Mouse (Mus musculus) midbrain, postnatal 0 days (tissue): ENCODE data around the gene Tulp3. TPM values are rescaled to one million over a fixed set of nuclear protein-coding genes. Genes with fewer than 3 reads are reported as not detected.
A peak's percentile ranks its signal among the peaks of the same experiment; 100 is the strongest.

Experiments used
- ATAC-seq: fragments of 200-750 bp; cut with Nextera tagmentation; 2 replicates; pipeline ENCODE4 v1.8.0; 2017; ENCODE audit warnings: moderate number of reproducible peaks, mild to moderate bottlenecking, moderate TSS enrichment, moderate library complexity; ENCODE audit not compliant: low FRiP score
- DNase-seq: peaks from one replicate; pipeline ENCODE4 v3.0.0-alpha.2; 2015; ENCODE audit warnings: low spot score
- H3K27ac ChIP-seq: fragments of 300-500 bp; sonication (generic); 2 replicates; pipeline ENCODE4 v1.5.1; 2014; ENCODE audit warnings: low read depth, mild to moderate bottlenecking, low read length, mixed read lengths
- H3K27me3 ChIP-seq: fragments of 300-500 bp; sonication (generic); 2 replicates; pipeline ENCODE4 v1.6.1; 2014; ENCODE audit warnings: low read length, control low read depth, mixed read lengths; ENCODE audit not compliant: insufficient read depth
- H3K36me3 ChIP-seq: fragments of 300-500 bp; sonication (generic); 2 replicates; pipeline ENCODE4 v1.6.1; 2014; ENCODE audit warnings: low read length, control low read depth, mixed read lengths; ENCODE audit not compliant: insufficient read depth
- H3K4me1 ChIP-seq: fragments of 300-500 bp; sonication (generic); 2 replicates; pipeline ENCODE4 v1.6.1; 2014; ENCODE audit warnings: mild to moderate bottlenecking, control low read depth, antibody characterized with exemption, low read length, mixed read lengths; ENCODE audit not compliant: insufficient read depth
- H3K4me2 ChIP-seq: fragments of 300-500 bp; sonication (generic); 2 replicates; pipeline ENCODE4 v1.6.1; 2014; ENCODE audit warnings: low read depth, mild to moderate bottlenecking, low read length, mixed read lengths; ENCODE audit not compliant: poor library complexity, severe bottlenecking
- H3K4me3 ChIP-seq: fragments of 300-500 bp; sonication (generic); 2 replicates; pipeline ENCODE4 v1.5.1; 2014; ENCODE audit warnings: low read depth, mild to moderate bottlenecking, low read length, moderate library complexity
- H3K9ac ChIP-seq: fragments of 300-500 bp; sonication (generic); replicated peaks from 2 replicates; pipeline ENCODE4 v1.6.1; 2014; ENCODE audit warnings: mild to moderate bottlenecking, low read length, moderate library complexity, mixed read lengths; ENCODE audit not compliant: poor library complexity, severe bottlenecking
- H3K9me3 ChIP-seq: fragments of 300-500 bp; sonication (generic); 2 replicates; pipeline ENCODE4 v1.6.1; 2016; ENCODE audit warnings: low read length, control low read depth
- CTCF ChIP-seq: IDR thresholded peaks from 2 replicates; pipeline ENCODE4 v1.5.1; 2016; ENCODE audit warnings: antibody characterized with exemption, mild to moderate bottlenecking
- WGBS: fragments of 180-500 bp; shearing (Covaris S2); extraction: QIAGEN DNeasy Blood & Tissue Kit; methylation state at CpG from one replicate; pipeline ENCODE4 v1.1.7; 2014; 5-methylcytosine and 5-hydroxymethylcytosine counted together
- polyA plus RNA-seq: library from polyadenylated mRNA; unstranded; fragments of >200 nt; fragmentation: Nextera tagmentation; extraction: Ambion mirVana; gene quantifications from 2 replicates; pipeline ENCODE4 v1.2.1, GENCODE M21; 2015
- total RNA-seq: library from RNA; depleted of rRNA; stranded (reverse); fragments of >200 nt; gene quantifications from 2 replicates; pipeline ENCODE4 v1.2.3, GENCODE M21; 2014; rRNA removed

The Tulp3 gene
- total and polyA plus RNA-seq, 2 experiments from 2014 or later: 14.3 to 14.7 TPM

- no peak for TF ChIP-seq CTCF
- no peak overlapping the region for H3K9ac ChIP-seq
- H3K4me1 ChIP-seq: no peaks in the 10 kb centered on the region
- H3K27ac ChIP-seq: no peak overlapping the region
- no peaks in the 10 kb centered on the region for H3K9me3 ChIP-seq
- H3K27me3 ChIP-seq: no peaks in the 10 kb centered on the region
- H3K4me3 ChIP-seq: no peak overlapping the region
- H3K4me2 ChIP-seq: no peak overlapping the region
- DNase-seq: no peak
- WGBS: 90% methylated on average over 11 of the region's 11 CpGs
- H3K36me3 ChIP-seq: no peaks in the 10 kb centered on the region
- ATAC-seq: no peak
These were observed 78.2 kb downstream of the Tulp3 start for GRCm38 (mm10) chr6:128277132-128278085.

DNA sequence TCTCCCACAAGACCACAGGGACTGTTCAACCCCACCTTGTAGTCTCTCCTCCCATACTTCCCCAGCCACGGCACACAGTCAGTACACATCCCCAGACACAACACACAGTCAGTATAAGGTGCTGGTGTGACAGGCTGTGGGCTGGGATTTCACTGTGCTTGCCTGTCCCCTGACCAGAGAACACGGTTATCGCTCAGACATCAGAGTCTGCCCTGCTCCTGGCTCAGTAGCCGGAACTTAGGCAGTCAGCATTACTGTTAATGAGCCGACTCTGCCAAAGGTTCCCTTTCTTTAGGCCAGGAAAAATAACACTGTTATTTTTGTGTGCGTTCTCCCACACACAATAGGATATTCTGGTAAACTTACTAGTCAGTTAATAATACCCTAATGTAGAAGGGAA lies 79.3 kb downstream of the Tulp3 start:
- Histone ChIP-seq H3K4me3 (no peak overlapping the region), H3K36me3 (no peaks in the 10 kb centered on the region), H3K27me3 (no peaks in the 10 kb centered on the region), H3K9ac (no peak overlapping the region), H3K9me3 (no peaks in the 10 kb centered on the region), H3K4me2 (no peak overlapping the region), H3K27ac (no peak overlapping the region), H3K4me1 (no peaks in the 10 kb centered on the region)
- DNase-seq (no peak), ATAC-seq (no peak)
- 93% methylated on average over 6 of the region's 6 CpGs for WGBS
- no peak for TF ChIP-seq CTCF

DNA sequence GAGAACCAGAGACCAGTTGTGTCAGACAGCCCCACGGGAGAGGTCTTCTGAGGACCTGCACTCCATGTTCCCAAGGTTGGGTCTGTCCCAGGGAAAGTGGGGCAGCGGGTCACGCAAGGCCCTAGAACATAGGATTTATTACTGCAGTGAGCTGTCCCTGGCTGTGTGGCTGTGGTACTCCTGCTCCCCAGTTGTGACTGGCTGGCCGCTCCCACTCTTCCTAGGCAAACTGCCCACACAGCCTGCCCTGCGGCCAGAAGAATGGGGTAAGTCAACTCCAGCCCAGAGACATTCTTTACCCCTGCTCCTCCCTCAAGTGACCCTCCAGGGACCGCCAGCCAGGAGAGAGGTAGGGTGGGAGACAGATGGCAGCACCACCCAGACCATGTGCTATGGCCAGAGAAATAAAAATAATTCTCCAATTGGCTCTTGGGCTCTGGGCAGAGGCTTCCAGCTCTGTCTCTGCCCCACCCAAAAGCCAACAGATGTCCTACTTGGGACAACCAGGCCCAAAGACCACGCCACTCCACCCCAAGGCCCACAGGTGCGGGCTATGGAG lies 80.1 kb downstream of the Tulp3 start:
- H3K27me3 ChIP-seq: no peaks in the 10 kb centered on the region
- DNase-seq (peak; percentile 15), ATAC-seq (no peak)
- no peak overlapping the region for H3K4me3 ChIP-seq
- H3K27ac ChIP-seq: no peak overlapping the region
- H3K9ac ChIP-seq: no peak overlapping the region
- TF ChIP-seq CTCF: no peak
- no peaks in the 10 kb centered on the region for H3K4me1 ChIP-seq
- H3K4me2 ChIP-seq: no peak overlapping the region
- H3K36me3 ChIP-seq: no peaks in the 10 kb centered on the region
- no peaks in the 10 kb centered on the region for H3K9me3 ChIP-seq
- 84% methylated on average over 8 of the region's 8 CpGs for WGBS

GRCm38 (mm10) chr6:128273507-128273906 lies 82.1 kb downstream of the Tulp3 start:
- Histone ChIP-seq H3K4me1 (no peaks in the 10 kb centered on the region), H3K4me2 (no peak overlapping the region), H3K4me3 (no peak overlapping the region), H3K9ac (no peak overlapping the region), H3K27me3 (no peaks in the 10 kb centered on the region), H3K36me3 (no peaks in the 10 kb centered on the region), H3K9me3 (no peaks in the 10 kb centered on the region), H3K27ac (no peak overlapping the region)
- ATAC-seq (no peak), DNase-seq (no peak)
- TF ChIP-seq CTCF: no peak
- WGBS: 64% methylated on average over 1 of the region's 1 CpGs

DNA sequence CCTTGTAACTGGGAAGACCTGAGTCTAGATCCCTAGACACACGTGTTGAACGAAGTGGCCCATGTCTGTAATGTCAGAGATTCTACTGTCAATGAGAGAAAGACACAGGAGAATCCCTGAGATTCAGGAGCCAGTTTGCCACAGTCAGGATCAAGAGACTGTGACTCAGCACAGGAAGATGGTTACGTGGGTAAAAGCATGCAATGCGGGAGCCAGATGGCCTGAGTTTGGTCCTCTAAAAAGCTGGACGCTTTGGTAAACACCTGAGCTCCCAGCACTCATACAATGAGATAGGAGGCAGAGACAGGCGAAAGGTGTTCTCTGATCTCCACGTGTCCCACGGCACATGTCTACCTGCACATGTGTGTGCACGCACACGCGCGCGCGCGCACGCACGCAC lies 82.9 kb downstream of the Tulp3 start:
- Histone ChIP-seq H3K9ac (no peak overlapping the region), H3K36me3 (no peaks in the 10 kb centered on the region), H3K4me1 (no peaks in the 10 kb centered on the region), H3K27ac (no peak overlapping the region), H3K9me3 (no peaks in the 10 kb centered on the region), H3K4me3 (no peak overlapping the region), H3K27me3 (no peaks in the 10 kb centered on the region), H3K4me2 (no peak overlapping the region)
- no peak for TF ChIP-seq CTCF
- 96% methylated on average over 17 of the region's 17 CpGs for WGBS
- no peak for DNase-seq
- ATAC-seq: no peak

Other genes with a start within 250 kb of the Tulp3 start
- gene Tspan9, start 212.3 kb downstream of the Tulp3 start, total RNA-seq: 143 and 160 TPM in 2 replicates
- 50.9 and 58.8 TPM in 2 replicates for gene Tspan9, start 212.3 kb downstream of the Tulp3 start, polyA plus RNA-seq
- 0.42 and 0.82 TPM in 2 replicates for gene Tead4, start 55.0 kb downstream of the Tulp3 start, total RNA-seq
- gene Tead4, start 55.0 kb downstream of the Tulp3 start, polyA plus RNA-seq: 0.17 and 0.27 TPM in 2 replicates
- 20.7 and 21.8 TPM in 2 replicates for gene Rhno1, start 7.1 kb upstream of the Tulp3 start, total RNA-seq
- 50.8 and 51.2 TPM in 2 replicates for gene Rhno1, start 7.1 kb upstream of the Tulp3 start, polyA plus RNA-seq
- gene Foxm1, start 7.1 kb upstream of the Tulp3 start, total RNA-seq: 4.8 and 8.5 TPM in 2 replicates
- 2.5 and 2.9 TPM in 2 replicates for gene Foxm1, start 7.1 kb upstream of the Tulp3 start, polyA plus RNA-seq
- gene Tex52, start 19.6 kb upstream of the Tulp3 start, total RNA-seq: 1.0 and 2.0 TPM in 2 replicates
- gene Tex52, start 19.6 kb upstream of the Tulp3 start, polyA plus RNA-seq: 0.29 and 0.39 TPM in 2 replicates
- not detected in 2 replicates for gene Gm44596, start 19.7 kb upstream of the Tulp3 start, total RNA-seq
- gene Gm44596, start 19.7 kb upstream of the Tulp3 start, polyA plus RNA-seq: not detected in 2 replicates
- gene Nrip2, start 43.4 kb upstream of the Tulp3 start, total RNA-seq: 11.6 and 12.6 TPM in 2 replicates
- 13.0 and 14.5 TPM in 2 replicates for gene Nrip2, start 43.4 kb upstream of the Tulp3 start, polyA plus RNA-seq
- gene Itfg2, start 69.1 kb upstream of the Tulp3 start, total RNA-seq: 37.3 and 40.2 TPM in 2 replicates
- gene Itfg2, start 69.1 kb upstream of the Tulp3 start, polyA plus RNA-seq: 37.4 and 41.5 TPM in 2 replicates
- gene Fkbp4, start 82.8 kb upstream of the Tulp3 start, total RNA-seq: 164 and 180 TPM in 2 replicates
- gene Fkbp4, start 82.8 kb upstream of the Tulp3 start, polyA plus RNA-seq: 245 and 253 TPM in 2 replicates
- not detected in 2 replicates for gene Pzp, start 170.9 kb upstream of the Tulp3 start, total RNA-seq
- gene Pzp, start 170.9 kb upstream of the Tulp3 start, polyA plus RNA-seq: 0.16 TPM in 1 of 2 replicates, not detected in the other
- 0.16 and 0.28 TPM in 2 replicates for gene A2ml1, start 225.8 kb upstream of the Tulp3 start, total RNA-seq
- 7.4 and 7.9 TPM in 2 replicates for gene A2ml1, start 225.8 kb upstream of the Tulp3 start, polyA plus RNA-seq